Mouse (Mus musculus) forebrain, postnatal 0 days (tissue): Measurements from ENCODE around the gene Zbtb42. TPM values are rescaled to one million over a fixed set of nuclear protein-coding genes. Genes with fewer than 3 reads are reported as not detected.

Experiments
- ATAC-seq: fragments of 200-750 bp; cut with Nextera tagmentation; 2 replicates; pipeline ENCODE4 v1.8.0; 2017; ENCODE audit warnings: mild to moderate bottlenecking, moderate library complexity
- DNase-seq: peaks from one replicate; pipeline ENCODE4 v3.0.0-alpha.2; 2015
- H3K27ac ChIP-seq: fragments of 300-500 bp; sonication (generic); 2 replicates; pipeline ENCODE4 v1.5.1; 2014; ENCODE audit warnings: low read depth, mild to moderate bottlenecking, antibody characterized with exemption, low read length, moderate library complexity, mixed read lengths
- H3K27me3 ChIP-seq: fragments of 300-500 bp; sonication (generic); 2 replicates; pipeline ENCODE4 v1.6.1; 2014; ENCODE audit warnings: mild to moderate bottlenecking, low read length, mixed read lengths; ENCODE audit not compliant: insufficient read depth
- H3K36me3 ChIP-seq: fragments of 300-500 bp; sonication (generic); 2 replicates; pipeline ENCODE4 v1.6.1; 2014; ENCODE audit warnings: mild to moderate bottlenecking, moderate library complexity; ENCODE audit not compliant: insufficient read depth
- H3K4me1 ChIP-seq: fragments of 300-500 bp; sonication (generic); 2 replicates; pipeline ENCODE4 v1.6.1; 2014; ENCODE audit warnings: antibody characterized with exemption; ENCODE audit not compliant: insufficient read depth
- H3K4me2 ChIP-seq: fragments of 300-500 bp; sonication (generic); 2 replicates; pipeline ENCODE4 v1.6.1; 2014; ENCODE audit warnings: low read depth, mild to moderate bottlenecking, moderate library complexity
- H3K4me3 ChIP-seq: fragments of 300-500 bp; sonication (generic); 2 replicates; pipeline ENCODE4 v1.5.1; 2014; ENCODE audit warnings: low read depth, low read length, mixed read lengths
- H3K9ac ChIP-seq: fragments of 300-500 bp; sonication (generic); 2 replicates; pipeline ENCODE4 v1.6.1; 2014; ENCODE audit warnings: mild to moderate bottlenecking
- H3K9me3 ChIP-seq: fragments of 300-500 bp; sonication (generic); 2 replicates; pipeline ENCODE4 v1.6.1; 2016; ENCODE audit warnings: low read length
- CTCF ChIP-seq: sonication (generic); IDR thresholded peaks from 2 replicates; pipeline ENCODE4 v1.5.1; 2016; ENCODE audit warnings: antibody characterized with exemption, control low read depth, low read depth
- WGBS: fragments of 180-500 bp; shearing (Covaris S2); extraction: QIAGEN DNeasy Blood & Tissue Kit; methylation state at CpG from one replicate; pipeline ENCODE4 v1.1.7; 2014; 5-methylcytosine and 5-hydroxymethylcytosine counted together
- polyA plus RNA-seq: library from polyadenylated mRNA; unstranded; fragments of >200 nt; fragmentation: Nextera tagmentation; extraction: Ambion mirVana; gene quantifications from 2 replicates; pipeline ENCODE4 v1.2.1, GENCODE M21; 2015
- total RNA-seq: library from RNA; depleted of rRNA; stranded (reverse); fragments of >200 nt; gene quantifications from 2 replicates; pipeline ENCODE4 v1.2.3, GENCODE M21; 2014

The Zbtb42 gene
- total and polyA plus RNA-seq, 2 experiments from 2014 or later: 1.2 to 3.5 TPM

GRCm38 (mm10) chr12:112661851-112662250 is 16.8 kb upstream of the Zbtb42 start:
- H3K27ac ChIP-seq: no peak overlapping the region
- peaks cover 9% of the 10 kb centered on the region for H3K4me1 ChIP-seq
- WGBS: 83% methylated on average over 9 of the region's 9 CpGs
- no peaks in the 10 kb centered on the region for H3K9me3 ChIP-seq
- no peaks in the 10 kb centered on the region for H3K27me3 ChIP-seq
- H3K4me3 ChIP-seq: no peak overlapping the region
- no peak for ATAC-seq
- peaks cover 55% of the 10 kb centered on the region for H3K36me3 ChIP-seq
- TF ChIP-seq CTCF: no peak
- no peak overlapping the region for H3K9ac ChIP-seq
- H3K4me2 ChIP-seq: no peak overlapping the region
- no peak for DNase-seq

- peaks cover 52% of the 10 kb centered on the region for H3K36me3 ChIP-seq
- no peak for TF ChIP-seq CTCF
- no peak for DNase-seq
- no peak overlapping the region for H3K4me3 ChIP-seq
- H3K4me2 ChIP-seq: no peak overlapping the region
- no peaks in the 10 kb centered on the region for H3K27me3 ChIP-seq
- H3K9ac ChIP-seq: no peak overlapping the region
- 32% methylated on average over 11 of the region's 11 CpGs for WGBS
- ATAC-seq: no peak
- H3K9me3 ChIP-seq: no peaks in the 10 kb centered on the region
- peak overlapping the region; percentile 50; the same call in 1 of the 2 replicates for H3K27ac ChIP-seq
- peaks cover 9% of the 10 kb centered on the region for H3K4me1 ChIP-seq
Observed at GRCm38 (mm10) chr12:112663303-112663702, 15.3 kb upstream of the Zbtb42 start.

GRCm38 (mm10) chr12:112663716-112664115 is 14.9 kb upstream of the Zbtb42 start:
- no peak overlapping the region for H3K4me3 ChIP-seq
- 24% methylated on average over 12 of the region's 12 CpGs for WGBS
- no peak for DNase-seq
- ATAC-seq: peak; percentile 20
- peak overlapping the region; percentile 31; the same call in 1 of the 2 replicates for H3K9ac ChIP-seq
- H3K27me3 ChIP-seq: no peaks in the 10 kb centered on the region
- TF ChIP-seq CTCF: no peak
- no peaks in the 10 kb centered on the region for H3K9me3 ChIP-seq
- H3K36me3 ChIP-seq: peaks cover 52% of the 10 kb centered on the region
- H3K4me2 ChIP-seq: 0 out of 2 replicates have a peak overlapping the region, but pooled peaks have one; percentile 17
- peak overlapping the region; percentile 50; the same call in 1 of the 2 replicates for H3K27ac ChIP-seq
- H3K4me1 ChIP-seq: peaks cover 9% of the 10 kb centered on the region

GRCm38 (mm10) chr12:112664124-112664523 is 14.5 kb upstream of the Zbtb42 start:
- peak; percentile 43 for DNase-seq
- Histone ChIP-seq H3K4me2 (0 out of 2 replicates have a peak overlapping the region, but pooled peaks have one; percentile 17), H3K9me3 (no peaks in the 10 kb centered on the region), H3K36me3 (peaks cover 52% of the 10 kb centered on the region), H3K9ac (peak overlapping the region; percentile 31; the same call in 1 of the 2 replicates), H3K4me3 (no peak overlapping the region), H3K4me1 (peaks cover 9% of the 10 kb centered on the region), H3K27ac (peak overlapping the region; percentile 50; the same call in 1 of the 2 replicates), H3K27me3 (no peaks in the 10 kb centered on the region)
- WGBS: 15% methylated on average over 2 of the region's 2 CpGs
- peak; percentile 53 for ATAC-seq
- peak; percentile 42 for TF ChIP-seq CTCF

GRCm38 (mm10) chr12:112664656-112665055 is 14.0 kb upstream of the Zbtb42 start:
- peaks cover 9% of the 10 kb centered on the region for H3K4me1 ChIP-seq
- no peak for TF ChIP-seq CTCF
- H3K4me3 ChIP-seq: no peak overlapping the region
- WGBS: 51% methylated on average over 5 of the region's 5 CpGs
- ATAC-seq: no peak
- no peak overlapping the region for H3K9ac ChIP-seq
- H3K36me3 ChIP-seq: peaks cover 52% of the 10 kb centered on the region
- no peaks in the 10 kb centered on the region for H3K9me3 ChIP-seq
- H3K27me3 ChIP-seq: no peaks in the 10 kb centered on the region
- H3K27ac ChIP-seq: 0 out of 2 replicates have a peak overlapping the region, but pooled peaks have one; percentile 50
- no peak overlapping the region for H3K4me2 ChIP-seq
- no peak for DNase-seq

- H3K9ac ChIP-seq: peak overlapping the region; percentile 25; the same call in 1 of the 2 replicates
- peak; percentile 38 for ATAC-seq
Observed at GRCm38 (mm10) chr12:112665445-112665844, 13.2 kb upstream of the Zbtb42 start.

GRCm38 (mm10) chr12:112665881-112666544 is 12.6 kb upstream of the Zbtb42 start:
- Histone ChIP-seq H3K4me2 (0 out of 2 replicates have a peak overlapping the region, but pooled peaks have one; percentile 4), H3K36me3 (peaks cover 55% of the 10 kb centered on the region), H3K27me3 (no peaks in the 10 kb centered on the region)

More at GRCm38 (mm10) chr12:112665445-112665844, 13.2 kb upstream of the Zbtb42 start:
- peaks cover 57% of the 10 kb centered on the region for H3K36me3 ChIP-seq
- no peak overlapping the region for H3K4me3 ChIP-seq
- no peaks in the 10 kb centered on the region for H3K9me3 ChIP-seq
- 8% methylated on average over 18 of the region's 18 CpGs for WGBS
- H3K4me2 ChIP-seq: 0 out of 2 replicates have a peak overlapping the region, but pooled peaks have one; percentile 4
- no peaks in the 10 kb centered on the region for H3K27me3 ChIP-seq
- H3K27ac ChIP-seq: 0 out of 2 replicates have a peak overlapping the region, but pooled peaks have one; percentile 50
- peaks cover 9% of the 10 kb centered on the region for H3K4me1 ChIP-seq
- peak; percentile 82 for DNase-seq
- no peak for TF ChIP-seq CTCF

More at GRCm38 (mm10) chr12:112665881-112666544, 12.6 kb upstream of the Zbtb42 start:
- 82% methylated on average over 9 of the region's 9 CpGs for WGBS
- DNase-seq (no peak), ATAC-seq (no peak)
- TF ChIP-seq CTCF: no peak
- Histone ChIP-seq H3K4me1 (peaks cover 9% of the 10 kb centered on the region), H3K9me3 (no peaks in the 10 kb centered on the region), H3K27ac (0 out of 2 replicates have a peak overlapping the region, but pooled peaks have one; percentile 50), H3K4me3 (no peak overlapping the region), H3K9ac (peak overlapping the region; percentile 25; the same call in 1 of the 2 replicates)
